Mouse (Mus musculus) bone marrow, adult 2 months (tissue): ENCODE measurements at regions not wholly inside any gene's neighbourhood (a gene's known extent, or its start where the extent isn't known, plus 50 kb on each side); places are given as distances from the start of the nearest gene placed in this dataset.

ENCODE experiments used
- H3K27ac ChIP-seq: fragments of 200-500 bp; 2 replicates; pipeline ENCODE4 v1.5.1; 2012; ENCODE audit warnings: low read depth, mild to moderate bottlenecking, control low read depth, inconsistent platforms, low read length; ENCODE audit not compliant: control insufficient read depth, poor library complexity, insufficient read depth
- H3K4me1 ChIP-seq: fragments of 200-500 bp; 2 replicates; pipeline ENCODE4 v1.6.1; 2011; ENCODE audit warnings: low read length; ENCODE audit not compliant: control insufficient read depth, insufficient read depth
- H3K4me3 ChIP-seq: fragments of 200-500 bp; replicated peaks from 2 replicates; pipeline ENCODE3; 2011; ENCODE audit warnings: mild to moderate bottlenecking, low read depth, low read length, control low read depth; ENCODE audit not compliant: control insufficient read depth
- CTCF ChIP-seq: fragments of 200-500 bp; IDR thresholded peaks from 2 replicates; pipeline ENCODE4 v1.5.1; 2011; ENCODE audit warnings: low read length, control low read depth; ENCODE audit not compliant: control insufficient read depth, insufficient read depth
- POLR2A ChIP-seq: fragments of 200-500 bp; IDR thresholded peaks from 2 replicates; pipeline ENCODE4 v1.6.1; 2011; ENCODE audit warnings: low read depth, mild to moderate bottlenecking, control low read depth, low read length, borderline replicate concordance; ENCODE audit not compliant: control insufficient read depth
- WGBS: fragments of 180-500 bp; shearing (Covaris S2); methylation state at CpG from one replicate; pipeline ENCODE4 v1.1.7; 2018; 5-methylcytosine and 5-hydroxymethylcytosine counted together

DNA sequence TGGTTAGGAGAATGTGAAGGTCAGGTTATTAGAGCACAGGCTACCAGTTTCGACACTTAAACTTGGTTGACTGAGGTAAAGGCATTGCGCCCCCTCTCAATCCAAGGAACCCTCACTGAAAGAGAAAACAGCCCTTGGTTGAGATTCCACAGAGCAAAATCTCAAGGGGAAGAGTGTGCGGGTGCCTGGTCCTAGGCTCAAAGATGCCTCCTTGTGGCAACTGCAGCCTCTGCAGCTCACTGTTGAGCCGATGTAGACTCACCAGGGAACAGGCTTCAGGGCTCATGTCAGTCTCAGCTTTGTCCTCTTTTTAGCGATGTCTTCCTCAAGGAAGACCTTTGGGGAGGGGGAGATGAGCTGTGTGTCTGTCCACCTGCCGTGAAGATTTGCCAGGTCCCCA is 63.8 kb upstream of the Rnf24 start:
- TF ChIP-seq CTCF (peak; percentile 75), POLR2A (no peak)
- Histone ChIP-seq H3K4me3 (no peak overlapping the region), H3K27ac (no peak overlapping the region), H3K4me1 (no peaks in the 10 kb centered on the region)
- 12% methylated on average over 6 of the region's 6 CpGs for WGBS

DNA sequence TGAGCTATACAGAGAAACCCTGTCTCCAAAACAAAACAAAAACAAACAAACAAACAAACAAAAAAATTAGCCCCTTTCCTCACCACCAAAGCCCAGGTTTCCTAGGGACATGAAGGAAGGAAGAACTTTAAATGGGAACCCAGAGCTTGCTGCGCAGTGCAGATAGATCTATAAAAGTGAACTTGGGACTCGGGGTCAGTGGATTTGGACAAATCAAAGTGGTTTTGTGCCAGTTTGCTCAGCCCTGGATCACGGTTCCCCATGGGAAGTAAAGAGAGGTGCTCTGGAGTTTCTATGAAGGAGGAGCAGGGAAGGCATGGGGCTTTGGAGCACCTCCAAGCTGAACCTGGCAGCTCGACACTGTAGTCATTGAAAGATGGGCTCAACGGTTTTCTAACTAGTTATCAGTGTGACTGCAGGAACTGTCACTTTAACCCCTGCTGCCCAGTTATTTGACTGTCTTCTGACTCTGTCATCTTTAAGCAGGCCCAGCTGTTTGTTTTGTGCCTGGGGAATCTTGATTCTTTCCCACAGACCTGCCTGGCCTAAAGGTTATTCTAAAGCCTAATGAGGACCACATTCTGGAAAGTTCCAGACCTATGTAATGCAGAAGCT is 58.3 kb upstream of the Rnf24 start:
- WGBS, result 67% methylated on average over 5 of the region's 5 CpGs
- Histone ChIP-seq H3K27ac (no peak overlapping the region), H3K4me1 (peaks cover 2% of the 10 kb centered on the region), H3K4me3 (no peak overlapping the region)
- TF ChIP-seq CTCF (no peak), POLR2A (no peak)

DNA sequence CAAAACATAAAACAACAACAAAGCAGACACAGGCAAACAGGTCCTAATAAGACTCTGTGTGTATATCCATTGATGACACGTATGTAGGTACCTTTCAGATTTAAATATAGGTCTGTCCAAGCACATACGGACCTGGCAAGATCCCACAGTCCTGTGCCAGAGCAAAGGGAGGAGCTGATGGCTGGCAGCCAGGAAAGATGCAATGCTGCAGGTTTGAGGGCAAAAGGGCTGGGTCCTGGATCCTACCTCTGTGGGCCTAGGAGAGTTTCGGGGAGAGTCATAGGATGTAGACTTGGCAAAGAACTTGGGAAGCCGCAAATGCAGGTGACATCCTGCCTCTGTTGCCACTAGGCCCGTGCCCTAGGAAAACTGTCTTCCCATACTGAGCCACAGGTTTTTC is 54.6 kb upstream of the Rnf24 start:
- Histone ChIP-seq H3K4me3 (no peak overlapping the region), H3K27ac (no peak overlapping the region), H3K4me1 (peaks cover 2% of the 10 kb centered on the region)
- 86% methylated on average over 5 of the region's 5 CpGs for WGBS
- TF ChIP-seq POLR2A, result no peak
- TF ChIP-seq CTCF, result no peak

DNA sequence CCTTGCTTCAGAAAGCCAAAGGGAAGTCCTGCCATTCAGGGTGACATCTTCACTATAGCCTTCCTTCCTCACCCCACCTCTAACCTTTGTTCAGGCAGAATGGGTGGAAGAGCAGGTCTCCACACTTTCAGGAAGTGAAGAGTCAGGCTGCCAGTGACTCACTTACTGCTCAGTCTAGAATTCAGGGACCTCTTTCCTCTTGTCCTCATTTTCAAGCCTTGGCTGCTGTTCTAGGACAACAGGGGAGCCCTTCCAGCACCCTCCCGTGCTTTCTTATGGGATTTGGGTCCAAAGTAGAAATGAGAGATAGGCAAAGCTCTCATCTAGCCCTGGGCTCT is 51.5 kb upstream of the Rnf24 start:
- Histone ChIP-seq H3K4me3 (no peak overlapping the region), H3K4me1 (peaks cover under 1% of the 10 kb centered on the region), H3K27ac (no peak overlapping the region)
- no peak for TF ChIP-seq POLR2A
- TF ChIP-seq CTCF, result no peak
- 64% methylated on average over 1 of the region's 1 CpGs for WGBS

DNA sequence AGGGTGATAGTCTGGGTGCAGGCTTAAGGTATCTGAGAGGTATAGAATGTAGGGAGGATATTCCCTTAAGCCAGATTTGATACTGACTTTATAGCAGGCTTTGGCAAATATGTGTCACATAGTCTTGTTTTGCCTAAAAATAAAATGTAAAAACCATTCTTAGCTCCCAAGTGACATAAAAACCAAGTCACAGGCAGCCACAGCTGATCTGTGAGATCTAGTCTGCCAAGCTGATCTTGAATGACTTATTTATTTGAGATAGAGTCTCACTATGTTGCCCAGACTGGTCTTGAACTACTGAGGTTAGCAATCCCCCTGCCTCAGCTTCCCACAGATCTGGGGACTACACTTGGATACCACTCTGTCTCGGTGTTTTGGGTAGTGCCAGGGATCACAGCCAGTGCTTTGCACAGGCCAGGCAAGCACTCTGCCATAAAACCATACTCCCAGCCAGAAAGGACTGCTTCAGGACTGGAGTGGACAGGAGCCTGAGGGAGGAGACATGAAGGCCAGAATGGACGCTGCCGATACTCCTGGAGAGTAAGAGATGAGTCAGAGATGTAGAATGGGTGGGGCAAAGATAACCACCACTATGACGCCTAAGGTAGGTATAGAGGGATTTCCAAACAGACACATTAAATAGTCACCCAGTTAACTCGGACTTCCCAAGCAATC is 51.0 kb upstream of the Rnf24 start:
- no peaks in the 10 kb centered on the region for H3K4me1 ChIP-seq
- no peak overlapping the region for H3K4me3 ChIP-seq
- TF ChIP-seq CTCF (no peak), POLR2A (no peak)
- 67% methylated on average over 5 of the region's 5 CpGs for WGBS
- H3K27ac ChIP-seq, result no peak overlapping the region
